Mouse (Mus musculus) left cerebral cortex, adult 8-10 months (tissue): ENCODE measurements around the gene Prpf18. TPM values are rescaled to one million over a fixed set of nuclear protein-coding genes. Genes with fewer than 3 reads are reported as not detected.

Experiments used
- DNase-seq, 2 experiments: peaks; one replicate each; pipeline ENCODE4 v3.0.0; 2022; ENCODE audit warnings: low spot score in 2 of 2
- total RNA-seq, 4 experiments: library from RNA; stranded (reverse); gene quantifications; 2 replicates each; pipeline ENCODE4 v1.2.4; 2022

Gene Prpf18
- total RNA-seq, 4 experiments from 2014 or later = 45.1 to 47.4 (median 45.9) TPM

DNA sequence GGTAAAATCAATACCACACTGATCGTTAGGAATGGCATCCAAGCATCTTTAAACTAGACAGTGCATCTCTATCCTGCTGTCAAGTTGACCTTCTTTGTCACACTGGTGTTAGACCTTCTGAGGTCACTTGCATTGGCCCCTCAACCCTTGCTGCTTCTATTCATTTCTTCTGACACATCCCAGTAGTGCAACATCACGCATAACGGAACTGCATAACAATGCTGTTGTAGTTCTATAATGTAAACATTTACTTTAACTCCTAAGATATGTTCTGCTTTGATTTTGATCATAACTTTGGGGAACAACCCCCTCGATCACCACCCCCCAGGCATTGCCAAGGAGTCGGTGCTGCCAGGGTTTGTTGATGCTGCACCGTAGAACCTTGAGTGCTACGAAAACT lies 75.9 kb downstream of the Prpf18 start:
- no peak for DNase-seq

DNA sequence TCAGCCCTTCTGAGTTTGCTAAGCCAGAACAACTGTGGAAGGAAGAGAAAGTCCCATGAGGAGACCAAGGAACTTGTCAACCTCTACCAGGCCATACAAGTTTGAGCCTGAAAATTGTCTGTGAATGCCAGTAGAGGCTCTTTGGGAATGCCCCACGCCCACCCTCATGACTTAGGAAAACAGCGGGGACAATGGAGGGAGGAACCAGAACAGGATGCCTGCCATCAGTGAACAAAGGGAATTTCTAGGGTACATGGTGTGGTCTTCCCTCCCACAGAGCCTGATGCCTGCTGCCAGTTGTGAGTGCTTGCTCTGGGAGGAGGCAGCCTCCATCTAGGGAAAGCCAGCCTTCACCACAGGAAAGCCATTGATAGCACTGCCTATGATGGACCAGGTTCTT lies 76.8 kb downstream of the Prpf18 start:
- DNase-seq = no peak

DNA sequence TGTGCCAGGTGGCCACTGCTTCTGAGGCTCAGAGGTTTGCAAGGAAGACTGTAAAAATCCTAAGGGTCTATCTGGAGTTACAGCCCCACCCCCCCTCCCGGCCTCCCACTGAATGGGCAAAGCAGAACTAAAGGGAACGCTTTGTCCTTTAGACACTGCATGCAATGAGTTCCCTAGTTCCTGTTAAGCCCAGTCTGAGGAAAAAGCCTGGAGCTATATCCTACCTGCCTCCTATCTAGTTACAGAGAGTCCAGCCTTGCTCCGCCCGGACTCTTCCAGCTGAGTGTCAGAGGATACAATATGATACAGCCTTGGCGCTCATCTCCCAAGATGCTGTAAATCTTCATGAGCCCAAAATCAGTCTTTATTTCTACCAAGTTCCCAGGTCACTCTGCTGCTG lies 77.7 kb downstream of the Prpf18 start:
- no peak for DNase-seq

DNA sequence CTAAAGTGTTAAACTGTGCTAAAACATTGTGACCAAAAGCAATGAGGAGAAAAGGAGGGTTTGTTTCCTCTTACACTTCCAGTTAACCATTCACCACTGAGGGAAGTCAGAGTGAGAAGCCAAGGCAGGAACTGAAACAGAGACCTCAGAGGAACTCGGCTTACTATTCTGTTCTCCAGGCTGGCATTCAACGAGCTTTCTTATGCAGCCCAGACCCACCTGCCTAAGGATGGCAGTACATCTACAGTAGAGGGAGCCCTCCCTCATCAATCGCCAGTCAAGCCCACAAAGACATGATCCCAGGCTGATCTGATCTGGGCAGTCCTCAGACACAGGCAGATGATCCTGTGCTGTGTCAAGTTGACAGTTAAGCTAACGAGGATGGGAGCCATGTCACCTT lies 78.5 kb downstream of the Prpf18 start:
- DNase-seq = no peak

DNA sequence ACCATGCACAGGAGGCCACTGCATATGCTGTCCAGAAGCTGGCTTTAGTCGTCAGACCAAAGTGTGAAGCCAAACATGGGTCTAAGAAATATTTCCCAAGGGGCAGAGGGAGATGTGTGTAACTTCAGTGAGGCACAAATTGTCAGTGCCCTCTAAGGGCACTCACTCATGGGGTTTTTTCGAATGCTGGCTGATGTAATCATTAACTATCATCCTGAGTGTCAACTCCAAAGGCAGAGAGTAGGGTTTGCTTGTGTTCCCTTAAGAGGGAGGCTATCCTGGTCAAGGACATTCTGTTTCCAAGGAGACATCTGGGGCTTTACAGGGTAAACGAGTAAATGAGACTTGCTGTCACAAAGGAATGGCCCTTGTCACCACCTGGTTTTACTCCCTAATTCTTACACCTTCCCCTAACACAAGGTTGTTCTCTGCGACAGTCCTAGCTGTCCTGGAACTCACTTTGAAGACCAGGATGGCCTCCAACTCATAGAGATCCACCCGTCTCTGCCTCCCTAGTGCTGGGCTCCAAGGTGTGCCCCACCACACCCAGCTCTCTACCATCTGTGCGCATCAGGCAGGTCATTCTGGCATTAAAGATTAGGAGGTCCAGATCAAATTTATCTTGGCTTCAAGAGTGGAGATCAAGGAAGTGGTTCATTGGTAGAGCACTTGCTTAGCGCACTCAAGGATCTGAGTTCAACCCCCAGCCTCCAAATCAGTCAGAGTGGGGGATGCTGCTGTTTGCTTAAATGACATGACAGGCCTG lies 79.2 kb downstream of the Prpf18 start:
- DNase-seq = no peak

Other genes starting within 250 kb of the Prpf18 start
- 1 to 10 TPM; 2.9 to 3.9 (median 3.4) TPM for gene Bend7, start 65.7 kb upstream of the Prpf18 start, total RNA-seq
- gene Sephs1, start 229.5 kb upstream of the Prpf18 start, total RNA-seq = 10 to 100 TPM; 19.3 to 26.1 (median 24.4) TPM